Mouse (Mus musculus) brown adipose tissue, adult 24 weeks (tissue): ENCODE data around the gene Hcn2. TPM values are rescaled to one million over a fixed set of nuclear protein-coding genes. Genes with fewer than 3 reads are reported as not detected.
A peak's percentile ranks its signal among the peaks of the same experiment; 100 is the strongest.

Source experiments
- H3K27ac ChIP-seq: fragments of 200-500 bp; replicated peaks from 2 replicates; pipeline ENCODE4 v1.5.1; 2012; ENCODE audit warnings: low read depth, mild to moderate bottlenecking, low read length
- H3K4me1 ChIP-seq: fragments of 200-500 bp; 2 replicates; pipeline ENCODE4 v1.6.1; 2012; ENCODE audit warnings: low read length, mixed read lengths; ENCODE audit not compliant: control insufficient read depth, insufficient read depth, insufficient read length
- H3K4me3 ChIP-seq: fragments of 200-500 bp; 2 replicates; pipeline ENCODE4 v1.5.1; 2012; ENCODE audit warnings: low read depth, mild to moderate bottlenecking, low read length, moderate library complexity; ENCODE audit not compliant: insufficient read depth
- polyA plus RNA-seq: library from polyadenylated mRNA; stranded (reverse); fragments of >200 nt; gene quantifications from 2 replicates; pipeline ENCODE4 v1.2.4, GENCODE M21; 2012; ENCODE audit not compliant: missing spikeins, insufficient read depth, insufficient read length

The Hcn2 gene
- polyA plus RNA-seq = 0.52 TPM in 1 of 2 replicates, not detected in the other

GRCm38 (mm10) chr10:79716254-79716987 lies at the start of gene Hcn2:
Gene Hcn2, plus strand, starts transcription at chr10:79716634.
- Histone ChIP-seq H3K27ac (no peak within 1 kb of the TSS), H3K4me1 (peaks cover 3% of the 10 kb centered on the region; the same call in 1 of the 2 replicates), H3K4me3 (peak within 1 kb of the TSS; percentile 53)

- H3K27ac ChIP-seq = no peak overlapping the region
- H3K4me1 ChIP-seq = peaks cover 8% of the 10 kb centered on the region
- no peak overlapping the region for H3K4me3 ChIP-seq
Measured at GRCm38 (mm10) chr10:79668076-79668475, 48.4 kb upstream of the Hcn2 start.

- H3K4me1 ChIP-seq = peaks cover 8% of the 10 kb centered on the region
- H3K4me3 ChIP-seq = peak within 1 kb of the TSS; percentile 78
- H3K27ac ChIP-seq = peak within 1 kb of the TSS; percentile 92
Measured at GRCm38 (mm10) chr10:79668771-79669575, 47.5 kb upstream of the Hcn2 start, which contains the start of gene Tpgs1. Gene Tpgs1, plus strand, starts transcription at chr10:79669369.

- Histone ChIP-seq H3K4me3 (peak overlapping the region; percentile 78), H3K27ac (peak overlapping the region; percentile 79), H3K4me1 (peaks cover 8% of the 10 kb centered on the region)
Measured at GRCm38 (mm10) chr10:79669576-79670057, 46.8 kb upstream of the Hcn2 start.

- Histone ChIP-seq H3K4me3 (peak overlapping the region; percentile 78), H3K4me1 (peaks cover 8% of the 10 kb centered on the region), H3K27ac (no peak overlapping the region)
Measured at GRCm38 (mm10) chr10:79670071-79670888, 46.2 kb upstream of the Hcn2 start.

- H3K4me1 ChIP-seq = peaks cover 8% of the 10 kb centered on the region
- H3K4me3 ChIP-seq = no peak overlapping the region
- H3K27ac ChIP-seq = no peak overlapping the region
Measured at GRCm38 (mm10) chr10:79671396-79672087, 44.9 kb upstream of the Hcn2 start.

- H3K27ac ChIP-seq = no peak overlapping the region
- no peak overlapping the region for H3K4me3 ChIP-seq
- H3K4me1 ChIP-seq = peaks cover 8% of the 10 kb centered on the region
Measured at GRCm38 (mm10) chr10:79672088-79672455, 44.4 kb upstream of the Hcn2 start.

GRCm38 (mm10) chr10:79673054-79673453 lies 43.4 kb upstream of the Hcn2 start:
- Histone ChIP-seq H3K27ac (no peak overlapping the region), H3K4me1 (peaks cover 8% of the 10 kb centered on the region), H3K4me3 (no peak overlapping the region)

GRCm38 (mm10) chr10:79675346-79676035 lies 40.9 kb upstream of the Hcn2 start:
- Histone ChIP-seq H3K27ac (no peak overlapping the region), H3K4me3 (no peak overlapping the region), H3K4me1 (peaks cover 1% of the 10 kb centered on the region; the same call in 1 of the 2 replicates)

GRCm38 (mm10) chr10:79680606-79681495 lies 35.6 kb upstream of the Hcn2 start:
- Histone ChIP-seq H3K4me3 (peak overlapping the region; percentile 60), H3K27ac (peak overlapping the region; percentile 73), H3K4me1 (peaks cover 11% of the 10 kb centered on the region; the same call in 1 of the 2 replicates)

GRCm38 (mm10) chr10:79681591-79682245 lies 34.7 kb upstream of the Hcn2 start, which contains the start of gene Cdc34:
Gene Cdc34, plus strand, starts transcription at chr10:79682195.
- Histone ChIP-seq H3K27ac (peak within 1 kb of the TSS; percentile 97), H3K4me3 (peak within 1 kb of the TSS; percentile 94), H3K4me1 (peaks cover 11% of the 10 kb centered on the region; the same call in 1 of the 2 replicates)

GRCm38 (mm10) chr10:79682551-79682915 lies 33.9 kb upstream of the Hcn2 start:
- H3K4me1 ChIP-seq = peaks cover 11% of the 10 kb centered on the region; the same call in 1 of the 2 replicates
- H3K4me3 ChIP-seq = peak overlapping the region; percentile 94
- peak overlapping the region; percentile 97 for H3K27ac ChIP-seq
